Mouse (Mus musculus): Measurements from ENCODE around the gene Sgk1.

- TF ChIP-seq CTCF (IDR thresholded peaks at IDR 0.05) (no peak), EP300 (IDR thresholded peaks at IDR 0.05) (no peak)
These were observed 38.6 kb downstream of the Sgk1 start for GRCm38 (mm10) chr10:21920611-21921010.

Measured in lung, postnatal 0 days (tissue).